In the genomic region with DNA sequence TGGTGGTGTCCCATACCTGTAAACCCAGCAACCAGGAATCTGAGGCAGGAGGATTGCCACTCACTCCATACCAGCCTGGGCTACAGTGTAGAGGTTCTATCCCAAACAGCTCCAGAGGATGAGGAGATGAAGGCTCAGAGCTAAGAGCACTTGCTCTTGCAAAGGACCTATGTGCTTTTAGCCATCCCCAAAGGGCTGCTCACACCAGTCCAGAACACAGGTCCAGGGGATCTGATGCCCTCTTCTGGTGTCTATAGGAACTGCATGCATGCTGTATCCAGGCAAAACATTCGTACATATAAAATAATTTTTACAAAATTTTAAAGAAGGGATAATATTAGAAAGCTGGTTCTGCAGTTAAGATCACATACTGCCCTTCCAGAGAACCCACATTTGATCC, we compare ENCODE assay signal across 9 mouse cellular contexts. TPM values are rescaled to one million over a fixed set of nuclear protein-coding genes. Genes with fewer than 3 reads are reported as not detected.
A peak's percentile ranks its signal among the peaks of the same experiment; 100 is the strongest.
DNase-seq lines count a peak whose midpoint lies in the region; ATAC-seq lines count a peak whose summit lies in the region.
"Had no signal": no experiment of that assay in that cellular context is flagged by ENCODE, and none has a peak within 500 bp of the region (broad histone marks: within the 10 kb centered on the region; RNA-seq: fewer than 3 reads in every experiment).

No protein-coding gene starts in this region.

- no peaks in the 10 kb centered on the region for H3K9me3 ChIP-seq in kidney, embryonic 14.5 days (ENCODE audit: control insufficient read depth, low read length)

- H3K27ac ChIP-seq in kidney, embryonic 14.5 days (ENCODE audit: low read depth, low read length) = no peak overlapping the region
- H3K27ac ChIP-seq: macrophage had no signal

- no peak overlapping the region for H3K9ac ChIP-seq in kidney, embryonic 14.5 days (ENCODE audit: low read depth, low read length)

- H3K27me3 ChIP-seq in kidney, embryonic 14.5 days (ENCODE audit: control insufficient read depth, insufficient read depth, low read length) = no peaks in the 10 kb centered on the region

- ATAC-seq in kidney, embryonic 14.5 days (ENCODE audit: low FRiP score, low TSS enrichment) = no peak

- peaks cover 36% of the 10 kb centered on the region; the same call in 1 of the 2 replicates for H3K36me3 ChIP-seq in kidney, embryonic 14.5 days (ENCODE audit: control insufficient read depth, insufficient read depth, low read length)

- no peak overlapping the region for H3K4me3 ChIP-seq in kidney, embryonic 14.5 days (ENCODE audit: low read length)

- no peaks in the 10 kb centered on the region for H3K4me1 ChIP-seq in kidney, embryonic 14.5 days (ENCODE audit: control insufficient read depth, insufficient read depth, low read length)

- DNase-seq in cerebellum, adult 11 months = peak; percentile 24
- DNase-seq in cerebellum, adult 9-10 months = no peak
- DNase-seq in kidney, postnatal 4 days = peak; percentile 45 to 54
- DNase-seq in CD8-positive naive resting alpha-beta T cell, adult 2 months (ENCODE audit: low read depth in 2 of 2, low spot score in 2 of 2) = peak; percentile 20 to 36
- DNase-seq in embryo, embryonic 9.5 days (ENCODE audit: extremely low spot score) = peak; percentile 31
- peak; percentile 66 for DNase-seq in naive thymus-derived CD4-positive, alpha-beta T cell, adult 2 months (ENCODE audit: low read depth)
- DNase-seq in ovary, postnatal 10 days (ENCODE audit: low spot score) = no peak

- 84% methylated on average over 1 of the region's 1 CpGs for WGBS in kidney, embryonic 14.5 days

- no peak overlapping the region for H3K4me2 ChIP-seq in kidney, embryonic 14.5 days (replicated peaks; ENCODE audit: low read depth, low read length)

RNA-seq across cellular contexts. Expression of gene Mrm2, which starts 5.0 kb away (rescaled TPM):
- 19.5 and 22.0 TPM in 2 replicates for polyA plus RNA-seq in kidney, embryonic 14.5 days (2014; fragmentation: Nextera tagmentation; extraction: Ambion mirVana)

RNA-seq across cellular contexts. Expression of gene Nudt1, which starts 15.2 kb away (rescaled TPM):
- polyA plus RNA-seq in kidney, embryonic 14.5 days (2014; fragmentation: Nextera tagmentation; extraction: Ambion mirVana) = 53.7 and 61.4 TPM in 2 replicates

RNA-seq across cellular contexts. Expression of gene Mad1l1, which starts 15.3 kb away (rescaled TPM):
- polyA plus RNA-seq in kidney, embryonic 14.5 days (2014; fragmentation: Nextera tagmentation; extraction: Ambion mirVana) = 37.0 and 47.4 TPM in 2 replicates

RNA-seq across cellular contexts. Expression of gene Snx8, which starts 52.4 kb away (rescaled TPM):
- polyA plus RNA-seq in kidney, embryonic 14.5 days (2014; fragmentation: Nextera tagmentation; extraction: Ambion mirVana) = 10.5 and 12.9 TPM in 2 replicates

Comparison
In these comparisons a context has a peak if more than half of its experiments do, and no peak if none do; other contexts are left out.
1. DNase-seq: peak in cerebellum, adult 11 months (single experiment), kidney, postnatal 4 days (2 of 2), CD8-positive naive resting alpha-beta T cell, adult 2 months (2 of 2), embryo, embryonic 9.5 days (single experiment) and naive thymus-derived CD4-positive, alpha-beta T cell, adult 2 months (single experiment); none in cerebellum, adult 9-10 months (single experiment) and ovary, postnatal 10 days (single experiment).